In the genomic region with DNA sequence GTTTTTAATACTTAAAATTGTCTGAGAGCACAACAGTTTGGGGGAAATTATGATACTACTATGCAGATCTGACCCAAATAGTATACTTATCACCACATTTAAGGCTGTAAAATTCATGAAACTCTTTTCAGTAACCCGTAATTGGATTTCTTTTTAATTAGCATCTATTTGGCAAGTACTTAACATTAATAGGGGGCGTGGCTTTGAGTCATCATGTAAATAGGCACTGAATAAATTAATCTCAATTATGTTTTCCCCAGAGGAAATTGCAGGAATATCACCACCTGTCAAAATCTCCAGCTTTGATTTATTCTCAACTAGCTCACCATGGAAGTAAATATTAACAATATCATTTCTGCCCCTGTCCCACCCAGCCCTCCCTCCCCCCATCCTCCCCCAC, we compare ENCODE assay signal across 15 mouse cellular contexts. TPM values are rescaled to one million over a fixed set of nuclear protein-coding genes. Genes with fewer than 3 reads are reported as not detected.
DNase-seq lines count a peak whose midpoint lies in the region; ATAC-seq and TF ChIP-seq lines count a peak whose summit lies in the region.
"Had no signal": no experiment of that assay in that cellular context is flagged by ENCODE, and none has a peak within 500 bp of the region (broad histone marks: within the 10 kb centered on the region; RNA-seq: fewer than 3 reads in every experiment).

No protein-coding gene starts in this region.

- H3K27ac ChIP-seq in heart, embryonic 10.5 days = no peak overlapping the region
- H3K27ac ChIP-seq in heart, embryonic 11.5 days (ENCODE audit: low read depth, low read length) = no peak overlapping the region
- no peak overlapping the region for H3K27ac ChIP-seq in lung, embryonic 15.5 days
- H3K27ac ChIP-seq in embryonic facial prominence, embryonic 12.5 days = no peak overlapping the region
- H3K27ac ChIP-seq in limb, embryonic 14.5 days (replicated peaks; ENCODE audit: low read depth, low read length) = no peak overlapping the region
- H3K27ac ChIP-seq: midbrain, embryonic 15.5 days had no signal

- no peak overlapping the region for H3K4me2 ChIP-seq in heart, embryonic 11.5 days
- H3K4me2 ChIP-seq in lung, embryonic 15.5 days = peak overlapping the region; percentile 98; the same call in 1 of the 2 replicates
- H3K4me2 ChIP-seq in embryonic facial prominence, embryonic 12.5 days (replicated peaks) = peak overlapping the region; percentile 87
- peak overlapping the region; percentile 95; the same call in 1 of the 2 replicates for H3K4me2 ChIP-seq in limb, embryonic 14.5 days (replicated peaks; ENCODE audit: low read depth, low read length, severe bottlenecking)
- H3K4me2 ChIP-seq: midbrain, embryonic 15.5 days had no signal

- WGBS in heart, embryonic 10.5 days = 68% methylated on average over 2 of the region's 2 CpGs
- WGBS in heart, embryonic 11.5 days (ENCODE audit: insufficient replicate concordance) = 61% methylated on average over 2 of the region's 2 CpGs
- WGBS in lung, embryonic 15.5 days = 53% methylated on average over 2 of the region's 2 CpGs
- 73% methylated on average over 2 of the region's 2 CpGs for WGBS in embryonic facial prominence, embryonic 12.5 days
- WGBS in limb, embryonic 14.5 days = 46% methylated on average over 2 of the region's 2 CpGs

- TF ChIP-seq POLR2A in limb, embryonic 14.5 days (IDR thresholded peaks at IDR 0.05; ENCODE audit: borderline replicate concordance, extremely low read depth, insufficient read depth, insufficient read length) = no peak

- H3K36me3 ChIP-seq in heart, embryonic 10.5 days = peaks cover 29% of the 10 kb centered on the region
- H3K36me3 ChIP-seq in heart, embryonic 11.5 days (ENCODE audit: control insufficient read depth, insufficient read depth, low read length) = peaks cover 7% of the 10 kb centered on the region
- H3K36me3 ChIP-seq in lung, embryonic 15.5 days = no peaks in the 10 kb centered on the region
- H3K36me3 ChIP-seq in embryonic facial prominence, embryonic 12.5 days = peaks cover 14% of the 10 kb centered on the region
- peaks cover 35% of the 10 kb centered on the region for H3K36me3 ChIP-seq in limb, embryonic 14.5 days (ENCODE audit: control insufficient read depth, insufficient read depth, low read length)
- H3K36me3 ChIP-seq: midbrain, embryonic 15.5 days had no signal

- no peaks in the 10 kb centered on the region for H3K27me3 ChIP-seq in heart, embryonic 10.5 days (ENCODE audit: insufficient read depth, poor library complexity, severe bottlenecking)
- H3K27me3 ChIP-seq in heart, embryonic 11.5 days (ENCODE audit: control insufficient read depth, insufficient read depth, low read length) = no peaks in the 10 kb centered on the region
- H3K27me3 ChIP-seq in lung, embryonic 15.5 days = no peaks in the 10 kb centered on the region
- no peaks in the 10 kb centered on the region for H3K27me3 ChIP-seq in embryonic facial prominence, embryonic 12.5 days
- no peaks in the 10 kb centered on the region for H3K27me3 ChIP-seq in limb, embryonic 14.5 days (ENCODE audit: control insufficient read depth, insufficient read depth, low read length)

- peaks cover 13% of the 10 kb centered on the region for H3K4me1 ChIP-seq in heart, embryonic 10.5 days
- H3K4me1 ChIP-seq in heart, embryonic 11.5 days (ENCODE audit: control insufficient read depth, insufficient read depth, low read length) = 0 out of 2 replicates have a peak, but pooled peaks cover 1% of the 10 kb centered on the region
- peaks cover 9% of the 10 kb centered on the region for H3K4me1 ChIP-seq in lung, embryonic 15.5 days
- H3K4me1 ChIP-seq in embryonic facial prominence, embryonic 12.5 days = peaks cover 11% of the 10 kb centered on the region
- H3K4me1 ChIP-seq in limb, embryonic 14.5 days (ENCODE audit: control insufficient read depth, insufficient read depth, low read length) = peaks cover 2% of the 10 kb centered on the region

- H3K9ac ChIP-seq in heart, embryonic 11.5 days (ENCODE audit: low read depth, low read length) = no peak overlapping the region
- no peak overlapping the region for H3K9ac ChIP-seq in lung, embryonic 15.5 days
- peak overlapping the region; percentile 50; the same call in 1 of the 2 replicates for H3K9ac ChIP-seq in embryonic facial prominence, embryonic 12.5 days
- no peak overlapping the region for H3K9ac ChIP-seq in limb, embryonic 14.5 days (ENCODE audit: low read depth, low read length, severe bottlenecking)
- H3K9ac ChIP-seq: midbrain, embryonic 15.5 days had no signal

- peak overlapping the region; percentile 88; the same call in 1 of the 2 replicates for H3K4me3 ChIP-seq in heart, embryonic 10.5 days
- no peak overlapping the region for H3K4me3 ChIP-seq in heart, embryonic 11.5 days (ENCODE audit: low read depth, low read length)
- no peak overlapping the region for H3K4me3 ChIP-seq in lung, embryonic 15.5 days
- peak overlapping the region; percentile 94 for H3K4me3 ChIP-seq in embryonic facial prominence, embryonic 12.5 days
- peak overlapping the region; percentile 84 for H3K4me3 ChIP-seq in limb, embryonic 14.5 days (replicated peaks; ENCODE audit: low read length)
- H3K4me3 ChIP-seq: midbrain, embryonic 15.5 days had no signal

- no peaks in the 10 kb centered on the region for H3K9me3 ChIP-seq in heart, embryonic 10.5 days
- H3K9me3 ChIP-seq in heart, embryonic 11.5 days (replicated peaks; ENCODE audit: control insufficient read depth, low read length) = no peaks in the 10 kb centered on the region
- H3K9me3 ChIP-seq in lung, embryonic 15.5 days = no peaks in the 10 kb centered on the region
- no peaks in the 10 kb centered on the region for H3K9me3 ChIP-seq in embryonic facial prominence, embryonic 12.5 days
- no peaks in the 10 kb centered on the region for H3K9me3 ChIP-seq in limb, embryonic 14.5 days (ENCODE audit: control insufficient read depth, low read length)
- H3K9me3 ChIP-seq: midbrain, embryonic 15.5 days had no signal

- DNase-seq in heart, embryonic 10.5 days (ENCODE audit: low spot score) = no peak
- no peak for DNase-seq in lung, adult 18-20 months
- DNase-seq in limb, embryonic 14.5 days (ENCODE audit: low spot score) = no peak
- DNase-seq in left cerebral cortex, adult 8-10 months (ENCODE audit: low spot score in 2 of 2) = no peak
- DNase-seq in cerebellum, adult 11-12 months = no peak
- DNase-seq: cerebellum, adult 8-10 months; kidney, adult 11 months; lung, postnatal 36 days; right cerebral cortex, postnatal 25 days; thymus, postnatal 14 days had no signal

- no peak for ATAC-seq in heart, embryonic 11.5 days (replicated peaks; ENCODE audit: insufficient number of reproducible peaks, low FRiP score, low TSS enrichment)
- no peak for ATAC-seq in lung, embryonic 15.5 days (ENCODE audit: borderline replicate concordance, extremely low read depth, low FRiP score, low TSS enrichment)
- no peak for ATAC-seq in embryonic facial prominence, embryonic 12.5 days (ENCODE audit: insufficient number of reproducible peaks, insufficient read depth, low FRiP score, low TSS enrichment)
- no peak for ATAC-seq in limb, embryonic 14.5 days (ENCODE audit: low FRiP score, low read depth)
- ATAC-seq: midbrain, embryonic 15.5 days had no signal

RNA-seq across cellular contexts. Expression of a gene that starts 3.7 kb away (rescaled TPM):
- polyA plus RNA-seq in heart, embryonic 10.5 days (2016; fragmentation: Nextera tagmentation; extraction: Ambion mirVana) = 33.2 and 82.1 TPM in 2 replicates
- polyA plus RNA-seq in heart, embryonic 11.5 days (2014; fragmentation: Nextera tagmentation; extraction: Ambion mirVana) = 31.7 and 42.6 TPM in 2 replicates
- polyA plus RNA-seq in lung, embryonic 15.5 days (2015; fragmentation: Nextera tagmentation; extraction: Ambion mirVana) = 7.8 and 8.7 TPM in 2 replicates
- 89.2 and 100 TPM in 2 replicates for polyA plus RNA-seq in embryonic facial prominence, embryonic 12.5 days (2016; fragmentation: Nextera tagmentation; extraction: Ambion mirVana)
- polyA plus RNA-seq in limb, embryonic 14.5 days (2012; rRNA removed) = 75.5 and 90.3 TPM in 2 replicates
- 32.0 and 38.9 TPM in 2 replicates for polyA plus RNA-seq in limb, embryonic 14.5 days (2014; fragmentation: Nextera tagmentation; extraction: Ambion mirVana)
- total RNA-seq in left cerebral cortex, adult 8-10 months (2022) = under 1 TPM; 0.19 to 0.38 (median 0.23) TPM
- total RNA-seq: heart, postnatal 25 days had no signal

Comparison
In these comparisons a context has a peak if more than half of its experiments do, and no peak if none do; other contexts are left out.
1. H3K4me3 ChIP-seq: peak in heart, embryonic 10.5 days (single experiment), embryonic facial prominence, embryonic 12.5 days (single experiment) and limb, embryonic 14.5 days (single experiment); none in heart, embryonic 11.5 days (single experiment) and lung, embryonic 15.5 days (single experiment).